Mouse (Mus musculus) lung, postnatal 36 days (tissue): ENCODE results near the gene Mettl9.

Experiments
- DNase-seq: peaks from one replicate; pipeline ENCODE4 v3.0.0; 2022; ENCODE audit warnings: mixed read lengths

Mettl9 gene

DNA sequence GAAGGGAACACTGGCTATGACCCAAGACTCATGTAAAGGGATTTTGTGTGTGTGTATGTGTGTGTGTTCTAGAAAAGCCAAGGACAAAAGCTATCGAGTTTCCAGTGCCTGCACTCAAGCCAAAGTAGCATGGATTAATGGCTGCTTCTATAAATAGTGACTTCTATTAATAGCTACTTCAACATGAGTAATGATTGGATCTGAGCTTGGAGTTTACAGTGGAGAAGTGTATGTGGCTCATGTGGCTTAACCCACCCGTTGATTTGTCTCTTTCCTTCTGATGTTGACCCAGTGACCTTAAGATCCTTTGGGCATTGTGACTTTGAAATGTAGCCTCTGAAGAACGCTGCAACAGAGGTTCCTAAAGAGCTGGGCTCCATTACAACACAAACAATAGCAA lies 77.1 kb downstream of the Mettl9 start:
- DNase-seq: no peak

DNA sequence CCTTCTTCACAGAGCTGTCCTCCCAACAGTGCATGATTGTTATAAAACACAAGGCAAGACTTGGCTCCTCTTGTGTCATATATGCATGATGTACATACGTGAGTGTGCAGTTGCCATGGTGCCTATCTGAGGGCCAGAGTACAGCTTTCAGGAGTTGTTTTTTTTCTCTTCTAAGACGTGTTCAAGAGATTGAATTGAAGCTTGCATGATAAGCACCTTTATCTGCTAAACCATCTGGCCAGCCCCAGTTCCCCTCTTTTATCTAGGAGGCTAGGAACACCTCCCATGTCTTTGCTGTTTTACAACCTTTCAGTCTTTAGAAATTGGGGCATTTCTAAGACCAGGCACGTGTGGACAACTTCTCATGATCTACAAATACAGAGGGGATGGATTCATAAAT lies 77.5 kb downstream of the Mettl9 start:
- no peak for DNase-seq

DNA sequence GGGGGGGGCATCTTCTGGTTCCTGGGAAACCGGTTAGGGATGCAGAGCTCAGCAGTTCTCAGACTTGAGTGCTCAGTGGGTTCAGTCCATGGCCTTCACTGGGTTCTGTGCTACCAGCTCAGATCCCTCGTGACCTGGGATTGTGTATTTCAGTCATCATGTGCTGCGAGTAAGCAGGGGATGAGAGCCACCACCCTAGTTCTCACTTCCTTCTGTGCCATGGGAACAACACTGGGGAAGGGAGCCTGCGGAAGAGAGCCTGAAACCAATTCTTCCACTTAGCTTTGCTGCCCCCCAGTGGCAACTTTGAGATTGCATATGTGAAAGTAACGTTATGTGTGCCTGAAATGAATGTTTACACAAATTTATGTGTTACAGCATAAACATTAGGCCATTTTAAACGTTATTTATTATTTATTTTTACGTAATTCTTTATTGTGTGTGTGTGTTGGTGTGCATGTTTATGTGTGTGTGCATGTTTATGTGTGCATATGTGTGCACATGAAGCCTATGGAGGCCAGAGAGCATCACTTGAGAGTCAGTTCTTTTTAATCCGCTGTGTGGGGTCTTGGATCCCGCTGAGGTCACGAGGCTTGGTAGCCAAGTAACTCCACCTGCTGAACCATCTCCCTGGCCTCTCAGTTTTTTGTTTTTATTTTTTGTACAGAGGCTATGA lies 86.0 kb downstream of the Mettl9 start:
- DNase-seq: peak; percentile 94
